Mouse (Mus musculus) gastrocnemius, adult 8-10 months (tissue): ENCODE results near the gene Sh3glb2. TPM values are rescaled to one million over a fixed set of nuclear protein-coding genes. Genes with fewer than 3 reads are reported as not detected.

ENCODE experiments used
- DNase-seq, 2 experiments: peaks; one replicate each; pipeline ENCODE4 v3.0.0; 2022; ENCODE audit warnings: low spot score in 2 of 2
- microRNA-seq: library from miRNA; unstranded; fragments of <30 nt; microRNA quantifications from one replicate; pipeline ENCODE4 v1.2.0, GENCODE M21; 2022
- total RNA-seq, 4 experiments: library from RNA; stranded (reverse); gene quantifications; 2 replicates each; pipeline ENCODE4 v1.2.4; 2022

Gene Sh3glb2
- total RNA-seq, 4 experiments from 2014 or later: 15.3 to 18.5 (median 16.8) TPM

DNA sequence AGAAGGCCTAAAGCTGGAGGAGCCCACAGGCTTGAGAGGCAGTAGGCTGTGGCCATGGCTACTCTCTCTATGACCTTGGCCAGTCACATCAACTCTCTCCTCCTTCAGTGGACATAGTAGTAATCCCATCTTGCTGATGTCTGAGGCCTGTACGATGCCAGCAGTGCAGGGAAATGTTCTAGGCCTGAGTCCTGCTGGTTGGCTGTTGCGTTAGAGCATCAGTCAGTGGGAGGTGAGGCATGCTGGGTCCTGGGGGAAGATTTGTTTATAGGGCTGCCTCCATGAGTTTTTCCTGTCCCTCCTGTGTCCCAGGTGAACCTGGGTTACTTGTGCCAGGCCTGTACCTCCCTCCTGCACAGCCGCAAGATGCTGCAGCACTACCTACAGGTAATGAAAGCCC, 17.1 kb downstream of the Sh3glb2 start:
- DNase-seq: no peak

DNA sequence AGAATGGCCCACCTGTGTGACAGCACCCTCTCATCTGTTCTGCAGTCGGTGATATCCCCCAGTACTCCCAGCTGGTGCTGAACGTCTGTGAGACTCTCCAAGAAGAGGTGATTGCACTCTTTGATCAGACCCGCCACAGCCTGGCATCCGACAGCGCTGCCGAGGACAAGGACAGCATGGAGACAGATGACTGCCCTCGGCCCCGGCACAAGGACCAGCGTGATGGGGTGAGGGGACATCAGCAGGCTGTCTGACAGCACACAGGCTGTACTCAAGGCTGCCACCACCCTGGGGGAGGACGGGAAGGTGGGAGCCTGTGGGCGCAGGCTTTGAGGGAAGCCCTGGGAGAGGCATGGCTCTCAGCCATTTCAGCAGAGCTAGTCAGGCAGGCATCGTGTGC, 22.0 kb downstream of the Sh3glb2 start:
- DNase-seq: no peak

DNA sequence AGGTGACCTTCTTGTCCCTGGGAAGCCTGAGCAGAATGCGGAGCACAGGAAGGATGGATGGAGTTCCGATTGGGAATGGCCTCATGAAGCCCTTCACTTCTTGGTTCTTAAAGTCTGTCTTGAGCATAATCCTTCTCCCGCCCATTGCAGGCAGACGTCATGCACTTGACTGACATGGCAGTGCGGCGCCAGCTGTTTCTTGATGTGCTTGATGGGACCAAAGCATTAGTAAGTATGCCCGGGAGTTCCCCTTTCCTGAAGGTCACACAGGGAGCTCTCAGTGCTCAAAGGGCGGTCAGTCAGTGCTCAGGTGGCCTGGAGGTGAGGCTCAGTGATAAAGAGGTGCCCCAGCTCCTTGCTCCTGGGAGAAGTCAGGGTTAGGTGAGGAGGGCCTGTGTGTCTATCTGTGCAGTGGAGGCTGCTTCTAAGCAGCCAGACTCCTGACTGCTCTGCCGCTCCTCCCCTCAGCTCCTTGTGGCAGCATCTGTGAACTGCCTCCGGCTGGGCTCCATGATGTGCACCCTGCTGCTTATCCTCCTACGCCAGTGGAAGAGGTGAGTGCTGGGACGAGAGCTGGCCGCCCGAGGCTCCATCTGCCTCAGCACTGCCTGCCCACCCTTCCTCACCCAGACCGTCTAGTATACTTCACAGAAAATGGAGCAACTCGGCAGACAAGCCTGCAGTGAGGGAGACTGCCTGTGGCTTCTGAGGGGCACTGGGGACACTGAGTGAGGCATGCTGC, 22.8 kb downstream of the Sh3glb2 start:
- DNase-seq: no peak

DNA sequence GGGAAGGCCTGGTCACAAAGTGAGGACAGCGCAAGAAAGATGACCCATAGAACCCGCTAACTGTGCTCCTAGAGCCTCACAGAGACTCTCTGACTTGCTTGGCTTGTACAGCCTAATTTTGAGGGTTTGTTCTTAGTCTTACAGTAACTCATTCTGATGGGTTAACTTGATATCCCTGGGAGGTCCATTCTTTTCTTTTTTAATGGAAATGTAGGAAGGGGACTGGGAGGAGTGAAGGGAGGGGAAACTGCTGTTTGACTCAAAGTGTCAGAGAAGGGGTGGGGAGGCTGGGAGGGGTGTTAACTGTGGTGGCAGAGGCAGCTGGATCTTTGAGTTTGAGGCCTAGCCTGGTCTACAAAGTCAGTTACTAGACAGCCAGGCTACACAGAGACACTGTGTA, 23.8 kb downstream of the Sh3glb2 start:
- DNase-seq: no peak

DNA sequence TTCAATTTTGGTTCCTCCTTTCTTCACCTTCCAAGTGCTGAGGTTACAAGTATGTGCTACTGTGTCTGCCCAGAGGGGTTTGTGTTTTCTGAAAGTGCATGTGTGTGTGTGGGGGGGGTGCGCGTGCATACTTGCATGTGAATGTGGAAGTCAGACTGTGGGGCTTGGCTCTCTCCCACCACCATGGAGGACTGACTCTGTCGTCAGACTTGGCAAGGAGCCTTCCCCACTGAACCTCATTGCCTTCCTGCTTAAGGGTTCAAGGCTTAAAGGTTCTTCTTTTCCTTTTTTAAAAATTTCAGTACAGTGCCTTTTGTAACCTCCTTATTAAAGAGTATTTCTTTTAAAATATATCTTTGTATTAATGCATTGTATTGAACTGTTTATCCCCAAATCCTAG, 30.3 kb downstream of the Sh3glb2 start:
- DNase-seq: no peak

DNA sequence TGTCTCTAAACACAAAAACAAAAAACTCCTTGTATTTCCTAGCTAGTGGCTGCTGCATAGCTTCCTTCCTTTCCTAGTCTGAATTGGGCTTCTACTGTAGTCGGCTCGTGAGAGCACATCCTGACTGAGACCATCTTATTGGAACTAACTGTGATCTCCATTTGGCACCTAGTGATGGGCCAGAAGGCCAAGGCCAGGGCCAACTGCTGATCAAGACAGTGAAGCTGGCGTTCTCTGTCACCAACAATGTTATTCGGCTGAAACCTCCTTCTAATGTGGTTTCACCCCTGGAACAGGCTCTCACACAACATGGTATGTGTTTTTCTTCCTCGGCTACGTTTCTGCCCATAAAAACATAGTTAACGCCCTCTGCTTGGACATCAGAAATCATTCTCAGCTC, 31.9 kb downstream of the Sh3glb2 start:
- DNase-seq: no peak

DNA sequence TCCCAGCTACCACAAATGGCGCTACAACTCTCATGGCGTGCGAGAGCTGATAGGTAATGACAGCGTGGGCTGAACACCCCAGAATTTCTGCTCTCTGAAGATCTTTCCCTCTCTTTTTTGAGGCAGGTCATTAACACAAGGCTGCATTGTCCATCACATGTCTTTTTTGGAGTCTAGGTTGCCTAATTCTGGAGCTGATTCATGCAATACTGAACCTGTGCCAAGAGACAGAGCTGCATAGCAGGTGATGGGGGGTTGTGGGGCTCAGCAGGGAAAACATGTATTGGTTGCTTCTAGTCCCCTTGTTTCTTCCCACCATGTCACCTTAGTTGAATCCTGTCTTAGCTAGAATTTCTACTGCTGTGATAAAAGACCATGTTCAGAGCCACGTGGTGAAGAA, 33.8 kb downstream of the Sh3glb2 start:
- no peak for DNase-seq

DNA sequence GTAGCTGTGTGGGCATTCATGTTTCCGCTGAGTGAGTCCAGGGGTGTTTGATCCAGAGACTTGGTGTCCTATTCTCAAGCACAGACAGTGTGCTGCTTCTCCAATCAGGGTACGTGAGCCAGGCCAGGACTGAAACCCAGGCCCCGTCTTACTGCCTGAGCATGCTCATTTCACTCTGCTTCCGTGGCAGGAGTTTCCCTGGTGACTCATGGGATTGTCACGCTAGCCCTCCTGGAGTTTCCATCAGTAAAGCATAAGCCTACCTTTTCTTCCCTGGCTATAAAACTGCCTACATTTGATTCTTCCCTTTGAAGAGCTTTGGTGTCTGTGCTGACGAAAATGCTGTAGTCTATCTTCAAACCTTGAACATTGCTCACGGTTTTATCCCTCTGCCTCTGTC, 36.0 kb downstream of the Sh3glb2 start:
- no peak for DNase-seq

DNA sequence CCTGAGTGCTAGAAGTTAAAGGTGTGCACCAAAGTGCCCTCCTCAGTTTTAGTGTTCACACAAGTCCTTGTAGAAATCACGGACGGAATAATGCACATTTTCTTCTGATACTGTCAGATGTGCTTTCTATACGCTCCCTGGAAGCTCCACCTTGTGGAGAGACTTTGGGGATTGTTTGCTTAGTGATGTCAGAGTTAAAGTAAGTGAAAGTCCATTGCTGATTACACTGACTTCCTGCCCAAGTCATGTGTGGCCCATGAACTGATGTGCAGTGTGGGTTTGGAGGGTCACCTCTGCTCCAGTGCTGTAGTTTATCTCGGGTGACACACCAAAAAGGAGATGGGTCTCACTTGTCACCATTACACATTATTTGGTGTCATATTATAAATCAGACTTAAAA, 39.9 kb downstream of the Sh3glb2 start:
- DNase-seq: no peak

DNA sequence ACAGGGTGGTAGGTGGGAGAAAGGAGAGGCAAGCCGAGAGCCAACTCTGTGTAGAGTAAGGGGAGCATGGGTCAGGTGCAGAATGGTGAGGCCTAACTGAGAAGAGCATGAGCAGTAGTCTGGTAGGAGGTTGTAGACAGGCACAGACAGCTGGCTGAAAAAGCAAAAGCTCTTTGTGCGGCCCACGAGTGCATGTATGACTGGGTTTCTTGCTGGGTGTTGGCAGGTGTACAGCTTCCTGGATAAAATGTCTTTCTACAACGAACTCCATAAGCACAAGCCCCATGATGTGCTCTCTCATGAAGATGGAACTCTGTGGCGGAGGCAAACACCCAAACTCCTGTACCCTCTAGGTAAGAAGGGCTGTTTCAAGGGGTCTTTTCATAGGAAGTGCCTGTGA, 42.2 kb downstream of the Sh3glb2 start:
- DNase-seq: no peak

DNA sequence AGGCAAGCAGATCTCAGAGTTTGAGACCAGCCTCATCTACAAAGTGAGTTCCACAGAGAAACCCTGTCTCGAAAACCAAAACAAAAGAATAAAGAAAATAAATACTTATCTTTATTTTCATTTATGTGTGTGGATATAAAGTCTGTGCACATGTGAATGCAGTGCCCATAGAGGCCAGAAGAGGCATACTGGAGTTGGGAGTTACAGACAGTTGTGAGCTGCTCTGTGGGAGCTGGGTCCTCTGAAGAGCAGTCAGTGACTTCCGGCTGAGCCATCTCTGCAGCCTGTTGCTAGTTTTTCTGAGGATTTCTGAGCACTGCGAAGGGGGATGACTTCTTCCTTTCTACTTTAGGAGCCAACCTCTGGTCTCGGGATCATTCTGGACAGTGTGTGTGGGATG, 43.0 kb downstream of the Sh3glb2 start:
- no peak for DNase-seq

DNA sequence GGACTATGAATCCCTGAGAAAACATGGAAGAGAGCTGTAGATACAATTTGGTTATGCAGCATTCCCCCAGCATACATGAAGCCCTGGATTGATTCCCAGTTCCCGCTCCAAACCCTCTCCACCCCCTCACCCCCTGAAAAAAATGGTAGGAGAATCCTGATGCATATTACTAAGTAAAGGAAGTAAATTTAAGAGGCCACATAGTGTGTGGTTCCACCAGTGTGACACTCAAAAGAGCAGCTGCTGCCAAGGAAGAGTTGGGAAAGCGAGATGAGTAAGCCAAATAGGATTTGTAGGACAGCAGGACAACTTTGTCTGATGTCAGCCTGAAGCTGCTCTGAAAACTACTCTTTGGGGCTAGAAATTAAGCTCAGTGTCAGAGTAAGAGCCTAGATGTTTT, 47.7 kb downstream of the Sh3glb2 start:
- DNase-seq: no peak

DNA sequence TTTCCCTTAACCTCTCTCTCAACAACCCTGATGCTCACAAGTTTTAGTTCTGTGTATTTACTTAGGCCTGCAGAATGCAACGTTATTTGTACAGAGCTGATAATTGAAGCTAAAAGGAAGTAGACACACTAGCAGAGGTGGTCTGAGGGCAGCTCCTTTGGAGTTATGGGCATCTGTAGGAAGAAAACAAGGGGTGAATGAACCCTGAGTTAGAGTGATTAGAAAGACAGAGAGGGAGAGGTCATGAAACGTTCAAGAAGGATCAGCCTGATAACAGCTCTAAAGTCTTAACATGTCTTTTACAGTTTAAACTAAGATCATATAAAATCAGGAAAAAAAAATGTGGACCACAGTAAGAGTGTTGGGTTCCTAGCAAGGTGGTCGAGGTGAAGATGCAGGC, 49.8 kb downstream of the Sh3glb2 start:
- DNase-seq: no peak

DNA sequence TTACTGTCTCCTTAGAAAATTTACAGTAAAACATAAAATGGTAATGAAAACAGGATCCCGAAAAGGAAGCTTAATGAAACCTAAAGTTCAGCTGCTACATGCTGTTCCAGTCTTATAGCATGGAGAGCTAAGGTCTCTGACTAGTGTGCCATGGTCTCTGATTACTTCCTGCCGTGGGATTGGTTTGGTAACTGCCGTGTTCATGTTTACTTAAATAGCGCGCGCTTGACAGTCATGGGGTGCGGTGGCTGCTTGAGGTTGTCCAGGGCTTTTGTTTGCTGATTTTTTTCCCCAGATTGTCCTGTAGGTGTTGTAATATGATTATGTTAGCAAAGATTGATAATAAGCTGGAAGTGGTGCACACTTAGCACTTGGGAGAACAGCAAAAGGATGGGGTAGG, 53.0 kb downstream of the Sh3glb2 start:
- no peak for DNase-seq

DNA sequence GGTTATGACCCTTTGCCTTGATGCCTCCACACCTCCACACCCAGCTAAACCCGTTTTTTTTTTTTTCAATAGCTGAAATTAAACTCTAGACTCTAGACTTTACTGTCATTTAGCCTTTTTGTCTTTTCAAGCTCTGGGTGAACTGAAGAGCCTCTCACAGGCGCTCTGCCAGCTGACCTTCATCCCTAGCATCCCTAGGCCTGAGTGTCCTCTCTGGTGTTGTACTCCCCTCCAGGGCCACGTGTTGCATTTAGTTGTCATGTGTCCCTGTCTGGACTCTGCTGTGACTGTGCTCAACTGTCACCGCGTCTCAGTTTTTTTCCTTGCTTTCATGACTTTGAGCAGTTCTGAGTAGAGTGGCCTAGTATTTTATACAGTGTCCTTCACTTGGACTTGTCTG, 59.2 kb downstream of the Sh3glb2 start:
- DNase-seq: no peak

DNA sequence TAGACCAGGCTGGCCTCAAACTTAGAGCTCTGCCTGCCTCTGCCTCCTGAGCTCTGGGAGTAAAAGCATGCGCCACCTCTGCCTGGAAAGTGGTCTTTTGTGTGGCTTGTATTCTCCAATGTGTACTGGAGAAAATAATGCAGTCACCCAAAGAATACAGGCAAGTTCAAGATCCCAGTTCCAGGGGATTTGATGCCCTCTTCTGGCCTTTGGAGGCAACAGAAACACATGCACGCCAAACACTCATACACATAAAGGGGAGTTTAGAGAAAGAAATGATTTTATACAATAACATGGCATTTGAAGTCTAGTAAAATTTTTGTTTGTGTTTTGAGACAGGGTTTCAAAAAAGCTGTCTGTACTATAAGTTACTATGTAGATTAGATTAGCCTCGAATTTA, 59.6 kb downstream of the Sh3glb2 start:
- DNase-seq: no peak

Small RNA genes within 50 kb of the gene (microRNA-seq; reads per million reads assigned to microRNA genes)
- not detected for gene Gm47292

Other genes with a start within 250 kb of the Sh3glb2 start
- gene Zer1, start 234.8 kb downstream of the Sh3glb2 start, total RNA-seq: 10 to 100 TPM; 23.5 to 24.8 (median 24.3) TPM
- 10 to 100 TPM; 11.1 to 13.9 (median 11.2) TPM for gene Tbc1d13, start 225.6 kb downstream of the Sh3glb2 start, total RNA-seq
- gene Endog, start 187.8 kb downstream of the Sh3glb2 start, total RNA-seq: 10 to 100 TPM; 50.3 to 59.4 (median 56.9) TPM
- 1 to 10 TPM; 3.4 to 5.1 (median 4.3) TPM for gene Spout1, start 180.9 kb downstream of the Sh3glb2 start, total RNA-seq
- gene Kyat1, start 153.5 kb downstream of the Sh3glb2 start, total RNA-seq: 10 to 100 TPM; 23.0 to 28.7 (median 26.8) TPM
- 10 to 100 TPM; 13.2 to 20.1 (median 15.3) TPM for gene Lrrc8a, start 121.6 kb downstream of the Sh3glb2 start, total RNA-seq
- gene Gm28035, start 118.8 kb downstream of the Sh3glb2 start, total RNA-seq: under 1 TPM in 3 of 4 experiments, not detected in 1; 0.22 to 0.78 (median 0.40) TPM
- 10 to 100 TPM in 2 of 4 experiments, 1 to 10 TPM in 2; 7.7 to 14.2 (median 11.0) TPM for gene Phyhd1, start 93.1 kb downstream of the Sh3glb2 start, total RNA-seq
- gene Gm28038, start 78.3 kb downstream of the Sh3glb2 start, total RNA-seq: not detected
- gene Dolk, start 73.0 kb downstream of the Sh3glb2 start, total RNA-seq: 10 to 100 TPM; 20.5 to 26.2 (median 24.6) TPM
- gene Nup188, start 72.9 kb downstream of the Sh3glb2 start, total RNA-seq: 1 to 10 TPM; 6.0 to 8.8 (median 7.2) TPM
- 10 to 100 TPM; 13.2 to 29.8 (median 17.4) TPM for gene Miga2, start 4.9 kb upstream of the Sh3glb2 start, total RNA-seq
- gene Dolpp1, start 32.9 kb upstream of the Sh3glb2 start, total RNA-seq: 1 to 10 TPM; 3.9 to 4.5 (median 4.1) TPM
- 100 to 1,000 TPM; 355 to 420 (median 382) TPM for gene Crat, start 56.5 kb upstream of the Sh3glb2 start, total RNA-seq
- gene Ptpa, start 56.7 kb upstream of the Sh3glb2 start, total RNA-seq: 10 to 100 TPM; 55.6 to 70.0 (median 63.9) TPM
- gene Ier5l, start 114.9 kb upstream of the Sh3glb2 start, total RNA-seq: 1 to 10 TPM in 3 of 4 experiments, under 1 TPM in 1; 0.96 to 1.7 (median 1.4) TPM
- gene Cstad, start 235.7 kb upstream of the Sh3glb2 start, total RNA-seq: 1 to 10 TPM in 2 of 4 experiments, under 1 TPM in 2; 0.41 to 1.7 (median 0.77) TPM